Mouse (Mus musculus): ENCODE results near the gene Fam217a.

DNA sequence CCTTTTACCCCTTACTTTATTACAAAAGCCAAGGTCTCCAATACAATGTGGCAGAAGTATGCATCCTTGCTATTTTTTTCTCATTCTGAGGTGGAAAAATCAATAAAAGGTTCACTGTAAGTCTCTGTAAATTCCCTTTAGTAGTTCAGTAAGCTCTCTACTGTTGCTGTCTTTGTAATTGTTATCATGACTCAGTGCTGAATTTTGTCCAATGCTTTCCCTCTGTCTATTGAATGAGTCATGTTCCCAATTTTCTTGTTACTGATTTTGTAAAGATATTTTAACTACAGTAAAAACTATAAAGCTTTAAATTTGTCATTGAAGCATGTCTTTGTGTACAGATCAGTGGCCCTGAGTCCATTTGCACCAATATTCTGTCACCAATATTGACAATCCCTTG lies 18.3 kb upstream of the Fam217a start:
- TF ChIP-seq GATA1 (IDR thresholded peaks at IDR 0.05; ENCODE audit: low read length) = no peak
- no peak for TF ChIP-seq TAL1 (IDR thresholded peaks at IDR 0.05; ENCODE audit: low read length)
